Mouse (Mus musculus) cerebellum, adult 2 months (tissue): ENCODE data around the gene Fbxo42. TPM values are rescaled to one million over a fixed set of nuclear protein-coding genes. Genes with fewer than 3 reads are reported as not detected.
A peak's percentile ranks its signal among the peaks of the same experiment; 100 is the strongest.

ENCODE experiments used
- DNase-seq, 2 experiments: peaks; one replicate each; pipeline ENCODE4 v3.0.0; 2021
- H3K27ac ChIP-seq: fragments of 200-500 bp; 2 replicates; pipeline ENCODE4 v1.5.1; 2012; ENCODE audit warnings: low read length, control low read depth, inconsistent platforms; ENCODE audit not compliant: insufficient read depth
- H3K27me3 ChIP-seq: fragments of 200-500 bp; 2 replicates; pipeline ENCODE4 v1.6.1; 2012; ENCODE audit warnings: inconsistent platforms, mild to moderate bottlenecking, low read length, moderate library complexity; ENCODE audit not compliant: control insufficient read depth, insufficient read depth
- H3K4me1 ChIP-seq: fragments of 200-500 bp; 2 replicates; pipeline ENCODE4 v1.6.1; 2011; ENCODE audit warnings: low read length; ENCODE audit not compliant: control insufficient read depth, insufficient read depth
- H3K4me3 ChIP-seq: fragments of 200-500 bp; replicated peaks from 2 replicates; pipeline ENCODE3; 2011; ENCODE audit warnings: mild to moderate bottlenecking, low read depth, low read length, control low read depth; ENCODE audit not compliant: insufficient read depth
- CTCF ChIP-seq: fragments of 200-500 bp; IDR thresholded peaks from 2 replicates; pipeline ENCODE4 v1.5.1; 2011; ENCODE audit warnings: low read depth, mild to moderate bottlenecking, control low read depth, low read length, moderate library complexity, borderline replicate concordance; ENCODE audit not compliant: insufficient read depth
- POLR2A ChIP-seq: fragments of 200-500 bp; IDR thresholded peaks from 2 replicates; pipeline ENCODE4 v1.6.1; 2011; ENCODE audit warnings: low read length, control low read depth, borderline replicate concordance; ENCODE audit not compliant: insufficient read depth
- WGBS: fragments of 180-500 bp; shearing (Covaris S2); methylation state at CpG from one replicate; pipeline ENCODE4 v1.1.7; 2018; 5-methylcytosine and 5-hydroxymethylcytosine counted together
- polyA plus RNA-seq: library from polyadenylated mRNA; depleted of rRNA; stranded (reverse); fragments of >200 nt; gene quantifications from 2 replicates; pipeline ENCODE4 v1.2.3, GENCODE M21; 2012

Fbxo42 gene
- polyA plus RNA-seq, 1 experiment, result 21.1 TPM

- 0% methylated on average over 24 of the region's 24 CpGs for WGBS
- Histone ChIP-seq H3K27me3 (no peaks in the 10 kb centered on the region), H3K4me1 (peaks cover 8% of the 10 kb centered on the region; the same call in 1 of the 2 replicates), H3K27ac (peak within 1 kb of the TSS; percentile 58), H3K4me3 (peak within 1 kb of the TSS; percentile 81)
- DNase-seq, result peak; percentile 93 to 96
- peak; percentile 76; the same call in 1 of the 2 replicates for TF ChIP-seq POLR2A
- TF ChIP-seq CTCF, result no peak
These were observed 66.1 kb downstream of the Fbxo42 start, which contains the start of gene Rsg1 for GRCm38 (mm10) chr4:141213770-141214336. Gene Rsg1, plus strand, starts transcription at chr4:141213956.

DNA sequence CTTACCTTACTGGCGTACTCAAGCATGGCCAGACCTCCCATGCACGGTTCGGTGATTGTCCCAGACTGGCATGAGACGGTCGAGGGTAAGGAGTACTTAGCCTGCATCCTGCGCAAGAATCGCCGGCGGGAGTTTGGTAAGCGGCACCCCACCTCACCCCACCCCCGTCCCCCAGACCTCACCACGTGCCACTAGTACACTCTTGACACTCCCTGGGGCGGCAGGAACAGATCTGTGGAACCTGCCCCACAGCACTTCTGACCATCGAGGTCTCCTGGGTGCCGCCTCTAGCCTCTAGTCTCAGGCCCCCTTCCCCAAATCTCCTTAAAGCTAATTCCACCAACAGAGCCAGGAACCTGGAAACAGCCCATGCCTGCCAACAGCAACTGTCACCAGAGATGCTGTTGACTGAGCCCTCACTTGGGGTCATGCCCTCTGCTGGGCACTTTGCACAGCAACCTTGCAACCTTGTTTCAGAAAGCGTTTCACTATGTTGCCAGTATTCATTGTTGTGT, 66.7 kb downstream of the Fbxo42 start:
- peak; percentile 59; the same call in 1 of the 2 replicates for TF ChIP-seq CTCF
- no peak for TF ChIP-seq POLR2A
- DNase-seq, result peak; percentile 48 to 54
- Histone ChIP-seq H3K4me3 (peak overlapping the region; percentile 81), H3K27me3 (no peaks in the 10 kb centered on the region), H3K4me1 (peaks cover 8% of the 10 kb centered on the region; the same call in 1 of the 2 replicates), H3K27ac (peak overlapping the region; percentile 58)
- WGBS, result under 1% methylated on average over 16 of the region's 16 CpGs

DNA sequence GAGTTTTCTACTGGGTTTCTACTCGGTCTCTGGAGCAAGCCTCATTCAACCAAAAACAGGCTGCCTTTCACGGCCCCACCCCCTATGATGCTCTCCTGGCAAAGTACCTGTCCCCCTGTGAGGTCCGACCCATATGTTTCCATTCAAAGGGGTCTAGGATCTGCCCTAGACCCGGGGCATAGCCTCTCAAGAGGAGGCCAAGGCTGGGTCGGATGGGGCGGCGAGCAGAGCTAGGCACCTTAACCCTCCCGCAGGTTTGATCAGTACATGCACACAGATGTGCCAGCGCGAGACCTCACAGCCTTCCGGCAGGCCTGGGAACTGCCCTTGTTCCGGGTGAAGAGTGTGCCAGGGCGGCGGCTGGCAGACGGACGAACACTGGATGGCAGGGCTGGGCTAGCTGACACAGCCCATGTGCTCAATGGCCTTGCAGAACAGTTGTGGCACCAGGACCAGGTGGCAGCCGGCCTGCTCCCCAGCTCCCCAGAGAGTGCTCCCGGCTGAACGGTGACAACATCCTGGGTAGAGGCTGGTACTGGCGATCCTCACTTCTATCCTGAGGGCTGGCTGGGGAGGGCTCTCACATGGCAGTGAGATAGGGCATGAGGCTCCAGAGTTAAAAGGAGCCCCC, 72.0 kb downstream of the Fbxo42 start:
- WGBS, result 27% methylated on average over 20 of the region's 20 CpGs
- no peaks in the 10 kb centered on the region for H3K27me3 ChIP-seq
- no peak for DNase-seq
- H3K4me3 ChIP-seq, result no peak overlapping the region
- TF ChIP-seq POLR2A, result no peak
- TF ChIP-seq CTCF, result no peak
- peaks cover 5% of the 10 kb centered on the region for H3K4me1 ChIP-seq
- no peak overlapping the region for H3K27ac ChIP-seq

GRCm38 (mm10) chr4:141221848-141222247, 74.1 kb downstream of the Fbxo42 start:
- Histone ChIP-seq H3K27ac (no peak overlapping the region), H3K4me3 (no peak overlapping the region), H3K4me1 (peaks cover 5% of the 10 kb centered on the region; the same call in 1 of the 2 replicates), H3K27me3 (no peaks in the 10 kb centered on the region)
- 75% methylated on average over 2 of the region's 2 CpGs for WGBS
- TF ChIP-seq POLR2A (no peak), CTCF (no peak)
- no peak for DNase-seq

DNA sequence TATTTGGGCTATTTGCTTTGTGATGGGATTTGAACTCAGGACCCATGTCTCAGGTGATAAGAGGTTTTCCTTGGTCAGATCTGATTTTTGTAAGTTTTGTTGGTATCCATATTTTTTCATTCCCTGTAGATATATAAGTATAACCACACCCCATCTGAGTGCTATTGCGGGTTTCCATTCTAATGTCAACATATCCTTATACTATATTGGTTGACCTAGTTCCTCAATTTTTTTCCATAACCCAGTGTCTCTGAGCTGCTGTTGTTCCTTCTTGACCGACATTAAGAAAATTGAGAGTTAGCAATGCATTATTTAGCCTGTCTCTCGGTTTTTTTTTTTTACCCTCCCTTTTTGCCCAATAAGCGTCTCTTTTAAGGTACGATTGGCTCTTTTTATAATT, 75.0 kb downstream of the Fbxo42 start:
- no peak overlapping the region for H3K27ac ChIP-seq
- 94% methylated on average over 5 of the region's 5 CpGs for WGBS
- no peak overlapping the region for H3K4me3 ChIP-seq
- DNase-seq, result no peak
- H3K27me3 ChIP-seq, result no peaks in the 10 kb centered on the region
- TF ChIP-seq POLR2A (no peak), CTCF (no peak)
- H3K4me1 ChIP-seq, result peaks cover 5% of the 10 kb centered on the region; the same call in 1 of the 2 replicates

- Histone ChIP-seq H3K27me3 (no peaks in the 10 kb centered on the region), H3K27ac (no peak overlapping the region), H3K4me3 (no peak overlapping the region), H3K4me1 (no peaks in the 10 kb centered on the region; the same call in 1 of the 2 replicates)
- WGBS, result 90% methylated on average over 7 of the region's 7 CpGs
- no peak for DNase-seq
- TF ChIP-seq CTCF (no peak), POLR2A (no peak)
These were observed 81.0 kb downstream of the Fbxo42 start for GRCm38 (mm10) chr4:141228687-141229086.

DNA sequence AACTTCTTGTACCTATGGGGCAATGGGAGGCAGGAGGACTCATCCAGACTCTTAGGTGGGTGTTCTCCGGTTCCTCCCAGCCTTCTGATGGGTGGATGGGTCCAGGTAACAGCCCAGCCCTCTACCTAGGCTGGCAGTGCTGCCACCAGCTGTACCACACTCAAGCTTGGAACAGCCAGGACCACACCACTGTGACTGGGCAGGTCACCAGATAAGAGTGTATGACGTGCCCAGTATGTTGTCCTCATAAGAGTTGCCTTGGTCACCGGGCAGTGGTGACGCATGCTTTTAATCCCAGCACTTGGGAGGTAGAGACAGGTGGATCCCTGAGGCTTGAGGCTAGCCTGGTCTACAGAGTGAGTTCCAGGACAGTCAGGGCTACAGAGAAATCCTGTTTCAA, 85.5 kb downstream of the Fbxo42 start:
- Histone ChIP-seq H3K27me3 (no peaks in the 10 kb centered on the region), H3K4me1 (no peaks in the 10 kb centered on the region; the same call in 1 of the 2 replicates), H3K4me3 (no peak overlapping the region), H3K27ac (no peak overlapping the region)
- TF ChIP-seq POLR2A, result no peak
- no peak for TF ChIP-seq CTCF
- no peak for DNase-seq
- WGBS, result 66% methylated on average over 4 of the region's 4 CpGs
